Mouse (Mus musculus) cortical plate, adult 2 months (tissue): ENCODE measurements at regions not wholly inside any gene's neighbourhood (a gene's known extent, or its start where the extent isn't known, plus 50 kb on each side); places are given as distances from the start of the nearest gene placed in this dataset.

Experiments used
- CTCF ChIP-seq: fragments of 200-500 bp; IDR thresholded peaks from 2 replicates; pipeline ENCODE4 v1.5.1; 2011; ENCODE audit warnings: mild to moderate bottlenecking, control low read depth, low read length; ENCODE audit not compliant: insufficient read depth; ENCODE audit errors: extremely low read depth
- POLR2A ChIP-seq: fragments of 200-500 bp; IDR thresholded peaks from 2 replicates; pipeline ENCODE4 v1.6.1; 2011; ENCODE audit warnings: mild to moderate bottlenecking, low read length, control low read depth; ENCODE audit not compliant: insufficient read depth; ENCODE audit errors: extremely low read depth

- TF ChIP-seq POLR2A = no peak
- TF ChIP-seq CTCF = no peak
Observed at GRCm38 (mm10) chr12:16042362-16042761, 225.6 kb upstream of the Trib2 start.
